Mouse (Mus musculus) lung, adult 18-20 months (tissue): ENCODE data around the gene Rfxap.

Experiments used
- DNase-seq, 2 experiments: peaks; one replicate each; pipeline ENCODE4 v3.0.0; 2022; ENCODE audit warnings: mixed read lengths in 2 of 2

Gene Rfxap

DNA sequence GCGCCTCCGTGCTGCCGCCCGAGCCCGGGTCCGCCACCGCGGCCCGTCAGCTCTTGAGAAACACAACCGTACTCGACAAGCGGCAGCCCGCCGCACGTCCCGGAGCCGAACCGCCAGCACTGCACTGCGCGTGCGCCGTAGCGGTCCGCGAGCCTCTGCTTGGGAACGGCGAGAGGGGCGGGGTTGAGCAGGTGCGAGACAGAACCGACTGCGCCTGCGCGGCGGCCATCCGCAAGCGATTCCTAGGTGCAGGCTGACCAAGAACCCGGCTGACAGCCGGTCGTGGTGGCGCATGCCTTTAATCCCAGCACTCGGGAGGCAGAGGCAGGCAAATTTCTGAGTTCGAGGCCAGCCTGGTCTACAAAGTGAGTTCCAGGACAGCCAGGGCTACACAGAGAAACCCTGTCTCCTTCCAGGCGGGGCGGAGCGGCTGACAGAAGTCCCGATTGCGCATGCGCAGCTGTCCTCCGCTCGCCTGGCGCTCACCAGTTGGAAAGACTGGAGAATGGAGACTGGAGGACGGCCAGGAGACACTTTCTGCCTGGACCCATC, at the start of gene Rfxap:
Rfxap (minus strand) TSS at position 126 of the 552 bp plus-strand sequence.
- peak; percentile 94 to 95 for DNase-seq

DNA sequence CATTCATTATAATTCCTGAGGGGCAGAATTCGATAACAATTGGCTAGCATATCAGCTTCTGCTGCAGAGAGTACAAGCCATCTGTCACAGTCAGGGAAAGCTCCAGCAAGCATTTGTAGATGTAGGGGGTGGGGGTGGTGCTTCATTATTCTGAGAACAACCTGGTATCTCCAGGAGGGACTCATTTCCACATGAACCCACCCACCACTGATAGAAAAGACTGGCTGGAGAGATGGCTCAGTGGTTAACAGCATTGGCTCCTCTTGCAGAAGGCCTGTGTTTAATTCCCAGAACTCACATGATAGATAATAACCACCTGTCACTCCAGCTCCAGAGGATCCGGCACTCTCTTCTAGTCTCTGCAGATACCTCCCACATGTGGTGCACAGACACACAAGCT, 27.8 kb upstream of the Rfxap start:
- no peak for DNase-seq

GRCm38 (mm10) chr3:54832491-54832890, 24.9 kb upstream of the Rfxap start:
- no peak for DNase-seq

GRCm38 (mm10) chr3:54822526-54822925, 14.9 kb upstream of the Rfxap start:
- DNase-seq, result no peak

DNA sequence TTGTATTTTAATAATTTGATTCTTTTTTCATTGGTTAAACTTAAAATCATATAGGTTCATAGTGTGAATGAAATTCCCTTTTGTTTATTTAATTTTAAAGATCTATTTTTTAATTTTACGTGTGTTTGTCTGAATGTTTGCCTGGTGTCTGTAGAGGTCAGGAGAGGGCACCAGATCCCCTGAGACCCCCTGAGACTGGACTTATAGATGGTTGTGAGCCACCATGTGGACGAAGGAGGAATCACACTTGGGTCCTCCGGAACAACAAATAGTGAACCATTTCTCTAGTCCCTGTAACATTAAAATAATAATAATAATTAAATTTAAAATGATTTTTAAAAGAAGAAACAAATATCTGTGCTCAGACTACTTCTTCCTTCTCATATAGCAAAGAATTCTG, 7.7 kb upstream of the Rfxap start:
- DNase-seq, result peak; percentile 18 to 35

- no peak for DNase-seq
Observed at GRCm38 (mm10) chr3:54814622-54815021, 7.0 kb upstream of the Rfxap start.

DNA sequence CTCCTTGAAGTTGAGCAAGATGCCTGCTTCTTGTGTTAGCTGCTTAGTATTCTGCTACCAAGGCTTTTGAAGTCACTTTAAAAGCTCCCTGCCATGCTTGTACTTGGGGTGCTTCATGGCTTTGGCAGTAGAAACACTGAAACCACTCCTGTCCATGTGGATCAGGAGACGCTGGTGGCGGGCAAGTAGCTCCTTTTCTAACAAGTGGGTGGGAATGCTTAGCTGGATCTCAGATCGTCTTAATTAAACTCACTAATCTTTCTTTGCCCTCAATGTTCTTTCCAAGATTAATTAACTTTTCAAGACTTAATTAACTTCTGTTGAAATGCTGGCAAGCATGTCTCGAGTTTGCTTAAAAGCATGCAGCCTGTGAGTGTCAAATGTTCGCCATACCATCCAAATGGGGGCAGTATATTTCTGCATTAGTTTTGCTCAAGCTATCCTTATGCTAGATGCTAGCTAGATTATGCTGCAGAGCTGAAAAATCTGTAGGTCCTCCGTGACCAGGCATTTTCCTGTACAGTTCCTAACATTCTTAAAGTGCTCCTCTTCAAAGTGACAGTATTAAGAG, 5.9 kb upstream of the Rfxap start:
- DNase-seq, result no peak

DNA sequence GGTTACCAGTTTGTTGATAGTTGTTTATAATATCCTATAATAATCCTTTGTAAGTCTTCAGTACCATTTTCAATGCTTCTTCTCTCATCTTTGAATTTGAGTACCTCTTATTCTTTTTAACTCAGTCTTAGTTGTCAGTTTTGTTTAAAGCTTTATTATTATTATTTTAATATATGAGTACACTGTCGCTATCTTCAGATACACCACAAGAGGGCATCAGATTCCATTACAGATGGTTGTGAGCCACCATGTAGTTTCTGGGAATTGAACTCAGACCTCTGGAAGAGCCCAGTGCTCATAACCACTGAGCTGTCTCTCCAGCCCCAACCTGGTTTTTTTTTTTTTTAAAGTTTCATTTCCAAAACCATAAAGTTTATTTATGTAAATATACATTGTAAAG, 4.0 kb upstream of the Rfxap start:
- no peak for DNase-seq

GRCm38 (mm10) chr3:54809111-54809510, 1.5 kb upstream of the Rfxap start:
- no peak for DNase-seq

DNA sequence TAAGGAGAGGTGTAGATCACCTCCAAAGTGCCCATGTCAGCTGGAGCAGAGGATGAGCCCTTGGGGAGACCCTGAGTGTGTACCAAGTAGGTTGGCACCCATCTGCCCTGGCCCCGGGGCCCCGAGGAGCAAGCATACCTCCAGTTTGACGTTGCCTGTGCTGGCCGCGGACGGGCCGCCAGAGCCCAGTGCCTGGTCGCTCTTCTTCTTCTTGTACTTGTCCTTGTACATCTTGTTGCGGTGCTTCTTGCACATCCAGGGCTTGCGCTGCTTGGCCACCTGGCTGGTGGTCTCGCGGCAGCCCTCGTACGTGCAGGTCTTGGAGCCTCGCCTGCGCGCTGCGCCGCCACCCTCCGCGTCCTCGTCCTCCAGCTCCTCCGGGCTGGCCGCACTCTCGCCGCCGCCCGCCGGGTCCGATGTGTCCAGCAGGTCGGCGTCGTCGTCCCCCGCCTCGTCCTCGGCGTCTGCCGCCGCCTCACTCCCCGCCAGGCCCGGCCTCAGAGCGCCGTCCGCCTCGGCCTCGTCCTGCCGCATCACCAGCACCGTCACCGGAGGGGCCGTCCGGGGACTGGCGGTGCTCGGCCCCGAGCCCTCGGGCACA, 430 bp downstream of the Rfxap start:
- no peak for DNase-seq

- no peak for DNase-seq
Observed at GRCm38 (mm10) chr3:54803713-54804112, 3.9 kb downstream of the Rfxap start.

DNA sequence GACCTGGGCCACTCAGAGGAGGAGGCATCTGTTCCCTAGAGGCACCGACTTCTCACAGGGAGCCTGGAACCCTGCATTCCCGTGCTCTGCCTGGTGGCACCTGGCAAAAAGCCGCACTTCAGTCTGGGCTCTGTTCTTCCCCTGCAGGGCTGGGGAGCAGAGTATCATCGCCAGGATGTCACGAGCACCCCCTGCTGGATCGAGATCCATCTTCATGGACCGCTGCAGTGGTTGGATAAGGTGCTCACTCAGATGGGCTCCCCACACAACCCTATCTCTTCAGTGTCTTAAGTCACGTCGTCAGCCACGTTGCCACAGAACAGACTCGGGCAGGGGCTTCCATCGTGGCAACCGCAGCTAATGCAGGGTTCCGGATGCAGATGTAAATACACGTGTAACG, 10.4 kb downstream of the Rfxap start:
- DNase-seq, result peak; percentile 47

DNA sequence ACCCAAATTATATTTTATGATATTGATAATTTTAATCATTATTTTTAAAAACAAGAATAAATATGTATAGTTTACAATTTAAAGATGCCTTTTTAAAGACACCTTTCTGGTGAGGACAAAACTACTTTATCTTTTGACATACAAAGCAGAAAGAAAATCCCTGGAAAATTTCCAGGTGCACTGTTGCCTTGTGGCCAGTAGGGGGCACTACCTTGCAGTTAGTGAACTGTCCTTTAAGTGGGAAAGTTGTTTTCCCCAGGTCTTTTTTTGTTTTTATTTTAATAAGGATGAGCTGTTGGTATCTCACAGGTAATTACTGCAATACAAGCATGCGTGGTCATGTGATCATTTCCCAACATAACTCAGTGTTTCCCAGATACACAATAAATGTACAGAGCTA, 11.8 kb downstream of the Rfxap start:
- peak in 1 of 2 experiments; percentile 11 for DNase-seq

DNA sequence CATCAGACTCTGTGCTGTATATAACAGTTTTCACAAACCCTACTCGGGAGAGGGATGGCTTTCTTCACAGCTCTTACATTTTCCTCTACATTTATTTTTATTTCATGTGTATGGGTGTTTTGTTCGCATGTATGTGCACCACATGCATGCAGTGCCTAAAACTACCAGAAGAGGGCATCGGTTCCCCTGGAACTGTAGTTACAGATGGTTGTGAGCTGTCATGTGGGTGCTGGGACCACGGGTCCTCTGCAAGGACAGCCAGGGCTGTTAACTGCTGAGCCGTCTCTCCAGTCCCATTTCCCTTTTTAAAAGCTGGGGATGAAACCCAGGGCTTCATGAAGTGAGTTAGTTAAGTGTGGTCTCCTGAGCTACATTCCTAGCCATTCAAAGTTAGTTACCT, 12.2 kb downstream of the Rfxap start:
- DNase-seq, result no peak

GRCm38 (mm10) chr3:54793762-54794161, 13.8 kb downstream of the Rfxap start:
- DNase-seq, result no peak

- DNase-seq, result no peak
Observed at GRCm38 (mm10) chr3:54791822-54792677, 15.5 kb downstream of the Rfxap start.

DNA sequence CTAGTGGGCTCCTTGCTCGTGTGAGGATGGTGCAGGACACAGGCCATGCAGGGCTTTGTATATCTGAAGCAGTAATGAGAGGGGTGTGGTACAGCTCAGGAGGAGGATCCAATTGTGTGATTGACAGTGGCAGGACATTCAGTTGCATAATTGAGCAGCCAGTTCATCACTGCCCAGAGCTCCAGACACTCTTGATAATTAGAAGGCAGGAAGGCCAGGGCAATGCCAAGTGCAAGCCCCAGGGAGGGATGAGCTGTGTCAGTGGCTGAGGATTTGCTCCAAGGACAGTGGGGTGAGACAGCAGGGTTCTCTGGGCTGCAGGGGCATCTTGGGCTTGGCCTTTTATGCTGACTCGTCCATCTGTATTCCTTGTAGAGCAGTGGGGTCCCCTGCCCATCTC, 17.0 kb downstream of the Rfxap start:
- no peak for DNase-seq

GRCm38 (mm10) chr3:54775989-54776631, 31.5 kb downstream of the Rfxap start:
- no peak for DNase-seq

- no peak for DNase-seq
Observed at GRCm38 (mm10) chr3:54773613-54774012, 34.0 kb downstream of the Rfxap start.

- no peak for DNase-seq
Observed at GRCm38 (mm10) chr3:54769349-54770275, 38.0 kb downstream of the Rfxap start.

DNA sequence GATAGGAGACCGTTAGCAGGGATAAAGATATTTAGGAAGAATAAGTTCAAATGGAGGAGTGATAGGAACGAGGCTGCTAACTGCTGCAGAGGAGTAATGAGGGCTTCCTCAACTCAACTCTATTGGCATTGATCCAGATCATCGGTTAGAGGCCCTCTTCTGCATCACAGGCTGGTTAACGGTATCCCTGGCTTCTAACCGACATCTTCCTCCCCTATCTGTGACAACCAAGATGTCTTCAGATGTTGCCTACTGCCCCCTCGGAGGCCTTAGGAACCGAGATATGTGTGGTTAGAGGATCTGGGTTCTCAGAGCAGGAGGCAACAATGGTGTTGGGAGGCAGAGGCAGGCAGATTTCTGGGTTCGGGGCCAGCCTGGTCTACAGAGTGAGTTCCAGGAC, 39.0 kb downstream of the Rfxap start:
- no peak for DNase-seq

DNA sequence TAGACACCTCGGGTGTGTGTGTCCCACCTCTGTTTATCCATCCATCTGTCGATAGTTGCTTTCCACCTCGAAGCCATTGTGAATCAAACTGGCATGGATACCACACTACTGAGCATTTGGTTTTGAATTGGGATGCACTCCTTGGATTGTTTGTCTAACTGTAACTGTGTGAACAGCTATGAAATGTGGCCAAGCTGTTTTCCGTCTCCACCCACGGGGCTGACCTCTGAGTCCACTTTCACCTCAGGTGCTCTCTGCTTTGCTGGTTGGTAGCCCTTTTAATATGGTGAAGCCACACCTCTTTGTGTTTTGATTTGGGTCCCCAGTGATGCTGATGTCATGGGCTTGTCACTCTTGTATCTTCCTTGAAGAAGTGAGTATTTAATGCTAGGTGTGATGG, 40.8 kb downstream of the Rfxap start:
- DNase-seq, result no peak
